Mouse (Mus musculus): ENCODE data around the gene Baiap3. TPM values are rescaled to one million over a fixed set of nuclear protein-coding genes. Genes with fewer than 3 reads are reported as not detected.

The Baiap3 gene
- polyA plus RNA-seq, 1 experiment from 2014 or later: 1.0 TPM

DNA sequence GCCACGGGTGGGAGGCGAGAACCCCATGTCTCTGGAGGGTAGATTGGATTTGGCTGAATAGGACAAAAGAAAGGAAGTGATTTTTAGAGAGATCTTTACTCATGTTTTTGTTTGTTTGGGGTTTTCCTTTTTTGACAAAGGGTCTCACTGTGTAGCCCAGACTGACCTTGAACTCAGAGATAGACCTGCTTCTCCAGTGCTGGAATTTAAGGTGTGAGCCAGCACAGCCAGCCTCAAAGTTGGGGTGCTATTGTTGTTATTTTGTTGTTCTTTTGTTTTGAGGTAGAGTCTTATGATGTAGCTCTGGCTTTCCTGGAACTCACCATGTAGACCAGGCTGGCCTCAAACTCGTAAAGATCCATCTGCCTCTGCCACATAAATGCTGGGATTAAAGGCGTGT, 53.8 kb downstream of the Baiap3 start:
- Histone ChIP-seq H3K4me1 (replicated peaks; ENCODE audit: insufficient read depth, low read length) (no peaks in the 10 kb centered on the region), H3K27ac (no peak overlapping the region), H3K36me3 (ENCODE audit: insufficient read depth, low read length) (peaks cover 45% of the 10 kb centered on the region), H3K4me3 (replicated peaks; ENCODE audit: low read depth, low read length) (no peak overlapping the region), H3K4me2 (ENCODE audit: low read length) (no peak overlapping the region), H3K9me3 (replicated peaks; ENCODE audit: low read length) (no peaks in the 10 kb centered on the region), H3K27me3 (ENCODE audit: insufficient read depth, low read length) (no peaks in the 10 kb centered on the region), H3K9ac (ENCODE audit: low read depth, low read length) (no peak overlapping the region)
- no peak for TF ChIP-seq CTCF (IDR thresholded peaks at IDR 0.05; ENCODE audit: low read depth)
- ATAC-seq (replicated peaks; ENCODE audit: low FRiP score, low read depth) (no peak), DNase-seq (ENCODE audit: low spot score) (no peak)
- 85% methylated on average over 4 of the region's 4 CpGs for WGBS

Small RNA genes within 50 kb of the gene (microRNA-seq; reads per million reads assigned to microRNA genes)
- gene Mir3547: 1.6 reads per million

Other genes starting within 250 kb of the Baiap3 start
- gene Cramp1l, start 240.6 kb downstream of the Baiap3 start, polyA plus RNA-seq (2015; fragmentation: Nextera tagmentation; extraction: Ambion mirVana): 3.4 and 4.5 TPM in 2 replicates
- gene Ift140, start 240.3 kb downstream of the Baiap3 start, polyA plus RNA-seq (2015; fragmentation: Nextera tagmentation; extraction: Ambion mirVana): 10.1 and 10.9 TPM in 2 replicates
- 54.5 and 59.9 TPM in 2 replicates for gene Tmem204, start 172.8 kb downstream of the Baiap3 start, polyA plus RNA-seq (2015; fragmentation: Nextera tagmentation; extraction: Ambion mirVana)
- gene Telo2, start 140.4 kb downstream of the Baiap3 start, polyA plus RNA-seq (2015; fragmentation: Nextera tagmentation; extraction: Ambion mirVana): 24.2 and 24.7 TPM in 2 replicates
- not detected in 2 replicates for gene Ptx4, start 135.6 kb downstream of the Baiap3 start, polyA plus RNA-seq (2015; fragmentation: Nextera tagmentation; extraction: Ambion mirVana)
- gene Clcn7, start 123.0 kb downstream of the Baiap3 start, polyA plus RNA-seq (2015; fragmentation: Nextera tagmentation; extraction: Ambion mirVana): 14.7 and 17.2 TPM in 2 replicates
- gene Ccdc154, start 93.9 kb downstream of the Baiap3 start, polyA plus RNA-seq (2015; fragmentation: Nextera tagmentation; extraction: Ambion mirVana): not detected in 2 replicates
- not detected in 2 replicates for gene Gm38655, start 80.9 kb downstream of the Baiap3 start, polyA plus RNA-seq (2015; fragmentation: Nextera tagmentation; extraction: Ambion mirVana)
- gene BC003965, start 71.8 kb downstream of the Baiap3 start, polyA plus RNA-seq (2015; fragmentation: Nextera tagmentation; extraction: Ambion mirVana): 31.6 and 32.1 TPM in 2 replicates
- gene Unkl, start 68.0 kb downstream of the Baiap3 start, polyA plus RNA-seq (2015; fragmentation: Nextera tagmentation; extraction: Ambion mirVana): 7.0 and 7.5 TPM in 2 replicates
- gene Gnptg, start 16.2 kb downstream of the Baiap3 start, polyA plus RNA-seq (2015; fragmentation: Nextera tagmentation; extraction: Ambion mirVana): 68.8 and 71.2 TPM in 2 replicates
- 50.1 and 52.3 TPM in 2 replicates for gene Tsr3, start 16.2 kb downstream of the Baiap3 start, polyA plus RNA-seq (2015; fragmentation: Nextera tagmentation; extraction: Ambion mirVana)
- 501 and 544 TPM in 2 replicates for gene Ube2i, start 18.3 kb upstream of the Baiap3 start, polyA plus RNA-seq (2015; fragmentation: Nextera tagmentation; extraction: Ambion mirVana)
- 0.09 and 0.18 TPM in 2 replicates for gene Prss34, start 42.0 kb upstream of the Baiap3 start, polyA plus RNA-seq (2015; fragmentation: Nextera tagmentation; extraction: Ambion mirVana)
- gene Prss28, start 52.3 kb upstream of the Baiap3 start, polyA plus RNA-seq (2015; fragmentation: Nextera tagmentation; extraction: Ambion mirVana): not detected in 2 replicates
- not detected in 2 replicates for gene Prss29, start 62.3 kb upstream of the Baiap3 start, polyA plus RNA-seq (2015; fragmentation: Nextera tagmentation; extraction: Ambion mirVana)
- 0.19 and 0.55 TPM in 2 replicates for gene Tpsab1, start 89.2 kb upstream of the Baiap3 start, polyA plus RNA-seq (2015; fragmentation: Nextera tagmentation; extraction: Ambion mirVana)
- 1.5 and 4.2 TPM in 2 replicates for gene Tpsb2, start 109.9 kb upstream of the Baiap3 start, polyA plus RNA-seq (2015; fragmentation: Nextera tagmentation; extraction: Ambion mirVana)
- 0.18 and 0.41 TPM in 2 replicates for gene Tpsg1, start 112.9 kb upstream of the Baiap3 start, polyA plus RNA-seq (2015; fragmentation: Nextera tagmentation; extraction: Ambion mirVana)
- gene Cacna1h, start 177.4 kb upstream of the Baiap3 start, polyA plus RNA-seq (2015; fragmentation: Nextera tagmentation; extraction: Ambion mirVana): 1.2 and 1.7 TPM in 2 replicates
- 0.14 TPM in 1 of 2 replicates, not detected in the other for gene Tekt4, start 198.3 kb upstream of the Baiap3 start, polyA plus RNA-seq (2015; fragmentation: Nextera tagmentation; extraction: Ambion mirVana)
- not detected in 2 replicates for gene Sstr5, start 240.9 kb upstream of the Baiap3 start, polyA plus RNA-seq (2015; fragmentation: Nextera tagmentation; extraction: Ambion mirVana)

Measured in kidney, postnatal 0 days (tissue).